Mouse (Mus musculus) testis, adult 2 months (tissue): ENCODE measurements around the gene Sprr2a3. TPM values are rescaled to one million over a fixed set of nuclear protein-coding genes. Genes with fewer than 3 reads are reported as not detected.
"Not testable (repeated sequence)": the region's sequence is repeated elsewhere in the genome, so short reads cannot be mapped to it uniquely, and the experiment has no call there.

Experiments used
- H3K27ac ChIP-seq: fragments of 200-500 bp; 2 replicates; pipeline ENCODE4 v1.5.1; 2012; ENCODE audit warnings: low read depth, low read length; ENCODE audit not compliant: control insufficient read depth, insufficient read depth
- H3K27me3 ChIP-seq: fragments of 200-500 bp; 2 replicates; pipeline ENCODE4 v1.6.1; 2012; ENCODE audit warnings: mild to moderate bottlenecking, low read length, moderate library complexity; ENCODE audit not compliant: control insufficient read depth, insufficient read depth
- H3K36me3 ChIP-seq: fragments of 200-500 bp; 2 replicates; pipeline ENCODE4 v1.6.1; 2012; ENCODE audit warnings: mild to moderate bottlenecking, low read length; ENCODE audit not compliant: control insufficient read depth, insufficient read depth
- H3K4me1 ChIP-seq: fragments of 200-500 bp; 2 replicates; pipeline ENCODE4 v1.6.1; 2012; ENCODE audit warnings: low read length; ENCODE audit not compliant: control insufficient read depth, insufficient read depth
- H3K4me3 ChIP-seq: fragments of 200-500 bp; 2 replicates; pipeline ENCODE4 v1.5.1; 2012; ENCODE audit warnings: low read depth, mild to moderate bottlenecking, low read length, moderate library complexity, mixed read lengths; ENCODE audit not compliant: control insufficient read depth
- polyA plus RNA-seq: library from polyadenylated mRNA; depleted of rRNA; stranded (reverse); fragments of >200 nt; gene quantifications from 2 replicates; pipeline ENCODE4 v1.2.3, GENCODE M21; 2012; rRNA removed

The Sprr2a3 gene
- 0.19 and 0.33 TPM in 2 replicates for polyA plus RNA-seq

DNA sequence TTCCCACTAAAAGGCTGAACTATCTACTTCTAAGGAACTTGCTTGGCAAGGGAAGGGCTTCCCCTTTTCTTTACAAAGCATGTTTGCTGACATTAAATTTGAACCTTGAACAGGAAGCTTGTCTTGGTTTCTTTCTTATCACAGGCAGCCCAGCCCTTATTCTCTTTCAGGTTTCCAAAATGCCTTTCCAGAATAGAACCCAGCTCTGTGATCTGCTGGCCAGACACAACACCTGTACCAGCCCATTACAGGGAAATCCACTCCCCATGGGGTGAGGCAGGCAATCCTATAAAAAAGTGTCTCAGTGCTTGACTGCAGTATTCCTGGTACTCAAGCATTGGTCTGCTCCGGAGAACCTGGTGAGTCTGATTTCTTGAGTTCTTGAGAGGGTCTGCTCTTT lies at the start of gene Sprr2a3:
Sprr2a3 (plus strand) TSS at position 317 of the 400 bp plus-strand sequence.
- H3K27ac ChIP-seq, H3K36me3 ChIP-seq, H3K27me3 ChIP-seq, H3K4me1 ChIP-seq, H3K4me3 ChIP-seq: not testable (repeated sequence)

DNA sequence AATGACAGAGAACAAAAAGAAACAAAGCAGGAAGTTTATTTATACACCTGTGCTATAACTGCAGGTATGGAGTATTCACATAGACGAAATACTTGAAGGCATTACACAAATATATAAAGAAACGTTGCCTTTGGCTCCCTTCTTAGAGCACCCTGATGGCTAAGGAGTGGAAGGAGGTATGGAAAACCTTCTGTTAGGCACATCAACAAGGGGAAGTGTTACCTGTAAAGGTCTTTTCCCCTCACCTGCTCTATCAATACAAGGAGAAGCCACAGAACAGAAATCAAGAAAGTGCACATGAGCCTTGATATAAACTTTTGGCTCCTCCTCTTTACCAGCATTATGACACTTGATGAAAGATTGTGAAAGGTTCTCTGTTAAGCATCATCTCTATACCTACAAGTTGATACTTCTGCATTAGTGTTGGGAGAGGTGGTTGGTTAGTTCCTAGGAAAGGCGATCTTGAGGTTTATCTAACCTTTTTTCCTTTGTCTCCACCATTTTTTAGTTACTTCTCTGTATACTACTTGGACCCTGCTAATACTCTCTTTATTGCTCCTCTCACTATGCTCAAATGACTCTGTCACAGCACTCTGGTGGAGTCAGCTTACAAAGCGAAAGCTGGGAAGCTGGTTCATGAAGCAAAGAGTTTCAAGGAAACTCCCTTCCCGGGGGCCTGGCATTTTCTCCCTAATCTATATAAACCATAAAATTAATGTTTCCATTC lies 48.6 kb upstream of the Sprr2a3 start:
- H3K4me1 ChIP-seq, H3K27ac ChIP-seq: not testable (repeated sequence)

DNA sequence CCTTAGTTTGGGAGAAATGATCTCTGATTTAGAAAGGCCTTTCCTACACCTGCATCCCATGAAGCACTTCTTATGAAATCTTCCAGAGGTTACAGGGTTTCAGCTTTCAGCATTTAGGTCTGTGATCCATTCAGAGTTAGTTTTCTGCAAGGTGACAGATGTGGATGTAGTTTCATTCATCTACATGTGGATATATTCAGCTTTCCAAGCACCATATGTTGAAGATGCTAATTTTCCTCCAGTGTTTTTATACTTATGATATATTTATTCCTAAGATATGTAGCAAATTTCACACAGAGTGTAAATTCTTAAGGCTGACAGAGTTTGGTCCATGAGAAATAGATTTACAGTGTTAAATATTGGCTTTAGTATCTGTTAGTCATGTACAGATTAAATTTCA lies 46.5 kb upstream of the Sprr2a3 start:
- not testable (repeated sequence) for H3K27me3 ChIP-seq, H3K27ac ChIP-seq, H3K4me1 ChIP-seq, H3K36me3 ChIP-seq, H3K4me3 ChIP-seq

More for the DNA sequence above, 48.6 kb upstream of the Sprr2a3 start:
- H3K4me3 ChIP-seq, H3K27me3 ChIP-seq, H3K36me3 ChIP-seq: not testable (repeated sequence)

DNA sequence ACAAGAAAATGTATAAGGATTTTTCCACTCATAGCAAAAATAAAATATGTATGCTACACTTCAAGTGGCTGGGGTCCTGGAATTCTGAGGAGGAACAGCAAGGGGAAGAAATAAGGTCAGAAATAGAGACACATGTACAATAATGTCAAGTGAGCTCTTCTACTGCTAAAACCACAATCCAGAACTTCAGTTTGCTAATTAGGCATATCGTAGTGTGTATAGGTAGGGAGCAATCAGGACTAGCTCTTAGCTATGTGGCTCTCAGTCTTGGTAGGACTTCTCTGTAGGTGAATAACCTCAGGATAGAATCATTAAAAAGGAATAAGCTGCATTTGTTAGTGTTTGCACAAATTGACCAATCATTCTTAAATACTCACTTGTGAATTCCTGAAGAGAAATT lies 46.0 kb upstream of the Sprr2a3 start:
- not testable (repeated sequence) for H3K36me3 ChIP-seq, H3K4me3 ChIP-seq, H3K27ac ChIP-seq, H3K4me1 ChIP-seq, H3K27me3 ChIP-seq

DNA sequence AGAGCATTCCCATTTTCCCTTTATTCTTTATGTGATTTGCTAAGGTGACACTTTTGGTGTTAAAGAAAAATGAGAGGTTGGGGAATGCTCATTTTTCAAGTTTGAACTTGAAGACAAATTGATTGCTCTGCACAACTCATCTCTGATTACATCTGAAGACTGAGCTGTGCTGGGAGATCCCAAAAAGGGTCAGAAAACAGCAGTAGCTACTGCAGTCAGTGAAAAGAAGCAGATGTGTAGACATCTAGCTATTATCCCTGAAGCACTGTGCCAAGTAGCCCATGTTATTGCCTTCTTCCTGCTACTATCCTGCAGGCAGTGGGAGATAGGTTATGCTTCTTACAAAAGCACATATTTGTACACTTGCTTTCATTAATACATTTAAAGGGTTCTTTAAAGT lies 40.4 kb upstream of the Sprr2a3 start:
- not testable (repeated sequence) for H3K4me1 ChIP-seq, H3K4me3 ChIP-seq, H3K27ac ChIP-seq, H3K36me3 ChIP-seq, H3K27me3 ChIP-seq

DNA sequence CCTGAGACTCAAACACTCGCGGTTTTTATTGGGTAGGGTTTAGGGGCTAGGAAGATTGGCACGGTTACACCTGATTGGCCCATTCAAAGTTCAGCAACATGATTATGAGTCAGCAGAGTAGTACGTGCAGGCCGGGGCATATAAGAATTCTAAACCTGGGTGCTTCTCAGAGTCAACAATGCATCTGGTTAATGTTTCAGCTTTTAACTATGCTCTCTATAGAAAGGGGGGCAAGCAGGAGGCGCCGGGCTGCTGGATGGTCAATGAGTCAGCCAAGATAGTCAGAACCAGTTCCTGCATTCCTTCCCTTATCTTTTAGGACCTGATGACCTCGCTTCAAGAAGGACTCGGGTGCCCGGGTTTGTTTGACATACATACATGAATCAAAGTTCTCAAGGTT lies 39.0 kb upstream of the Sprr2a3 start:
- not testable (repeated sequence) for H3K27me3 ChIP-seq, H3K4me1 ChIP-seq, H3K36me3 ChIP-seq, H3K4me3 ChIP-seq, H3K27ac ChIP-seq

DNA sequence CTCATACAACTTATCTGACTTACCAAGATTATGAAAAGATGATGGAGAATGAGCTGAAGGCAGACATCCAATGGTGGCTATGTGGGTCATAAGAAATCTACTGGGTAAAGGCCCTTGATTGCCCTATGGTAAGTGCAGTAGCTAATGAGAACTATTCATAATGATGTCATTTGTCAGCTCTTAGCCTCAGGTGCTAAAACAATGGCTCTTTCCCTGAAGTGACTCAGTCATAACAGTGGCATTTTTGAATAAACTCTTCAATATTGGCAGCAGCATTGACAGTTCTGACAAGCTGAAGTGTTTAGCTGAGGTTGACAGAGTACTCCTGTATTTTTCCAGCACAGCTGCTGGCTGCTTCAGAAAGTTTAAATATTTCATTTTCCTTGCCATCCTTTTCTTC lies 36.7 kb upstream of the Sprr2a3 start:
- not testable (repeated sequence) for H3K4me1 ChIP-seq, H3K4me3 ChIP-seq, H3K27me3 ChIP-seq, H3K27ac ChIP-seq, H3K36me3 ChIP-seq

DNA sequence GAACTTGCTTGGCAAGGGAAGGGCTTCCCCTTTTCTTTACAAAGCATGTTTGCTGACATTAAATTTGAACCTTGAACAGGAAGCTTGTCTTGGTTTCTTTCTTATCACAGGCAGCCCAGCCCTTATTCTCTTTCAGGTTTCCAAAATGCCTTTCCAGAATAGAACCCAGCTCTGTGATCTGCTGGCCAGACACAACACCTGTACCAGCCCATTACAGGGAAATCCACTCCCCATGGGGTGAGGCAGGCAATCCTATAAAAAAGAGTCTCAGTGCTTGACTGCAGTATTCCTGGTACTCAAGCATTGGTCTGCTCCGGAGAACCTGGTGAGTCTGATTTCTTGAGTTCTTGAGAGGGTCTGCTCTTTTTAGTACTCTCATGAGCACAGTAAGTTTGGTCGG lies 34.8 kb upstream of the Sprr2a3 start:
- H3K27me3 ChIP-seq, H3K4me3 ChIP-seq, H3K27ac ChIP-seq, H3K4me1 ChIP-seq, H3K36me3 ChIP-seq: not testable (repeated sequence)

DNA sequence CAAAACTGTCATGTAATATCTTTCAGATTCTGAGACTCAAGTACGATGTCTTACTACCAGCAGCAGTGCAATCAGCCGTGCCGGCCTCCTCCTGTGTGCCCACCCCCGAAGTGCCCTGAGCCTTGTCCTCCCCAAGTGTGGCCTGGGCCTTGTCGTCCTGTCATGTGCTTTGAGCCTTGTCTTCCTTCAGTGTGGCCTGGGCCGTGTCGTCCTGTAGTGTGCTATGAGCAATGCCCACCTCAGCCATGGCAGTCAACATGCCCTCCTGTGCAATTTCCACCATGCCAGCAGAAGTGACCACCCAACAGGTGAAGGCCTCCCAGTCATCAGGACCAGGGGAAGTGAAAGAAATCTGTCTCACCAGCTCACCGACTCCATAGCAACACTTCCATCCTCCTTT lies 31.4 kb upstream of the Sprr2a3 start:
- not testable (repeated sequence) for H3K36me3 ChIP-seq, H3K27ac ChIP-seq, H3K4me3 ChIP-seq, H3K4me1 ChIP-seq, H3K27me3 ChIP-seq

DNA sequence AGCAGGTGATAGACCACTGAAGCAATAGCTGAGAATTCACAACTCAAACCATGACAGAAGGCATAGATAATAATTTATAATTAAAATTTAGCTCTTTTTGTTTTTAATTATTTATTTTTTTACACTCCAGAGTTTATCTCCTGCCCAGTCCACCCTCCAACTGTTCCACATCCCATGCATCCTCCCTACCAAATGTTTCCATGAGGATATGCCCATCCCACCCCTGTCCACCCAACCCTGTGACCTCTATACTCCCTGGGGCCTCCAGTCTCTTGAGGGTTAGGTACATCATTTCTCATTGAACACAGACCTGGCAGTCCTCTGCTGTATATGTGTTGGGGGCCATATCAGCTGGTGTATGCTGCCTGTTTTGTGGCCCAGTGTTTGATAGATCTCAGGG lies 26.7 kb upstream of the Sprr2a3 start:
- H3K36me3 ChIP-seq, H3K27ac ChIP-seq, H3K4me1 ChIP-seq, H3K4me3 ChIP-seq, H3K27me3 ChIP-seq: not testable (repeated sequence)

DNA sequence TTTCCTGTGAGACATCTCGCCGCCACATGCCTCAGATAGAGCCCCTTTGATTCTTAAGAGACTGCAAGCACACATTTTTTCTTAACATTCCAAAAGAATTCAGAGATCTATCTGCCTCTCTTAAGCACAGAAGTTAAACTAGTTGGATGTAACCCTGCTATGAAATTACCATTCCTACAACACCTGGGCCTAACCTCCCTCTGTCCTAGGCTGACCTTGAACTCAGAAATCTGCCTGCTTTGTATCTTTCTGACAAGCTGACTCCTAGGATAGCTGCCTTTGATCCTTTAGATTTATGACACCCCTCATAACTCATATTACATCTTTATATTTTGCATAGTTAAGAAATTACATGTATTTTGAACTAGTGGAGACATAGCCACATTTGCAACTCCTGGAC lies 21.8 kb upstream of the Sprr2a3 start:
- not testable (repeated sequence) for H3K27ac ChIP-seq, H3K4me3 ChIP-seq

DNA sequence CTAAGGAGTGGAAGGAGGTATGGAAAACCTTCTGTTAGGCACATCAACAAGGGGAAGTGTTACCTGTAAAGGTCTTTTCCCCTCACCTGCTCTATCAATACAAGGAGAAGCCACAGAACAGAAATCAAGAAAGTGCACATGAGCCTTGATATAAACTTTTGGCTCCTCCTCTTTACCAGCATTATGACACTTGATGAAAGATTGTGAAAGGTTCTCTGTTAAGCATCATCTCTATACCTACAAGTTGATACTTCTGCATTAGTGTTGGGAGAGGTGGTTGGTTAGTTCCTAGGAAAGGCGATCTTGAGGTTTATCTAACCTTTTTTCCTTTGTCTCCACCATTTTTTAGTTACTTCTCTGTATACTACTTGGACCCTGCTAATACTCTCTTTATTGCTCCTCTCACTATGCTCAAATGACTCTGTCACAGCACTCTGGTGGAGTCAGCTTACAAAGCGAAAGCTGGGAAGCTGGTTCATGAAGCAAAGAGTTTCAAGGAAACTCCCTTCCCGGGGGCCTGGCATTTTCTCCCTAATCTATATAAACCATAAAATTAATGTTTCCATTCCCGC lies 13.7 kb upstream of the Sprr2a3 start:
- not testable (repeated sequence) for H3K27ac ChIP-seq, H3K36me3 ChIP-seq, H3K4me1 ChIP-seq, H3K27me3 ChIP-seq, H3K4me3 ChIP-seq

More for the DNA sequence above, 21.8 kb upstream of the Sprr2a3 start:
- H3K27me3 ChIP-seq, H3K4me1 ChIP-seq, H3K36me3 ChIP-seq: not testable (repeated sequence)
